Mouse (Mus musculus) lung, postnatal 25 days (tissue): ENCODE results near the gene Hmgb1.

Source experiments
- DNase-seq: peaks from one replicate; pipeline ENCODE4 v3.0.0; 2022; ENCODE audit warnings: low spot score

Gene Hmgb1

DNA sequence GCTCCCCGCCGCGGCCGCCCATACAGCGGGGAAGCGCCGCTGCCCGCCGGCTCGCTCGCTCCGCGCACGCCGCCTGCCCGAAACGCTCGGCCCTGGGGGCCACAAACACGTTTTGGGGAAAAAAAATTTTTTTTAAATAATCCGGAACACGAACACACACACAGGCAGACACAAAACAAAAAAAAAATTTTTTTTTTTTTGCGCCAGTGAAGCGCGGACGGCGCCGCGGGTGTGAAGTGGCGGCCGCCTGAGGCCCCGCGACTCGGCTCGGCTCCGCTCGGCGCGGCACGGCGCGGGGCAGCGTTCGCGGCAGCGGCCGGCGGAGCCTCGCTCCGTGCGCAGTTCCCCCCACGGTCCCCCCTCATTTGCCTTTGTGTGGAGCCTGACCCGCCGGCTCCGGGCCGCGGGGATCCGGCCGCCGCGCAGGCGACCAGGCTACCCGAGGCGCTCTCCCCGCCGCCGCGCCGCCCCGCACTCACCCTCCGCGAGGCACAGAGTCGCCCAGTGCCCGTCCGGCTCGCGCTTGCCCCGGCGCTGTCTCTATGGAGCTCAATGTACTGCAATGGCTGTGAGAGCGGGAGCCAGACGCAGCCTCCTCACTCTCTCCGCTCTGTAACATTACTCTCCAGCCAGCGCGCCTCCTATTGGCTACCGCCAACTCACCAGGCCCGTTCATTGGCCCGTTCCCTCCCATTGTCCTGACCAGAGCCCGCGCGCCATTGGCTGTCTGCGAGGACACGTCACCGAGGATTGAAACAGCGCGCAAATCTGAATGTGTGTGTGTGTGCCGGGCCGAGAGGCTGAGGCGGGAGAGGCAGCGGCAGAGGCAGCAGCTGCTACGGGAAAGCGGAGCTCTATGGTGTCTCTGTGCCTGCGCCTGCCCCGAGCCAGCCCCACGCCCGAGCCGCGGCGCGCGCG is 131.6 kb downstream of the Hmgb1 start:
- peak; percentile 100 for DNase-seq

DNA sequence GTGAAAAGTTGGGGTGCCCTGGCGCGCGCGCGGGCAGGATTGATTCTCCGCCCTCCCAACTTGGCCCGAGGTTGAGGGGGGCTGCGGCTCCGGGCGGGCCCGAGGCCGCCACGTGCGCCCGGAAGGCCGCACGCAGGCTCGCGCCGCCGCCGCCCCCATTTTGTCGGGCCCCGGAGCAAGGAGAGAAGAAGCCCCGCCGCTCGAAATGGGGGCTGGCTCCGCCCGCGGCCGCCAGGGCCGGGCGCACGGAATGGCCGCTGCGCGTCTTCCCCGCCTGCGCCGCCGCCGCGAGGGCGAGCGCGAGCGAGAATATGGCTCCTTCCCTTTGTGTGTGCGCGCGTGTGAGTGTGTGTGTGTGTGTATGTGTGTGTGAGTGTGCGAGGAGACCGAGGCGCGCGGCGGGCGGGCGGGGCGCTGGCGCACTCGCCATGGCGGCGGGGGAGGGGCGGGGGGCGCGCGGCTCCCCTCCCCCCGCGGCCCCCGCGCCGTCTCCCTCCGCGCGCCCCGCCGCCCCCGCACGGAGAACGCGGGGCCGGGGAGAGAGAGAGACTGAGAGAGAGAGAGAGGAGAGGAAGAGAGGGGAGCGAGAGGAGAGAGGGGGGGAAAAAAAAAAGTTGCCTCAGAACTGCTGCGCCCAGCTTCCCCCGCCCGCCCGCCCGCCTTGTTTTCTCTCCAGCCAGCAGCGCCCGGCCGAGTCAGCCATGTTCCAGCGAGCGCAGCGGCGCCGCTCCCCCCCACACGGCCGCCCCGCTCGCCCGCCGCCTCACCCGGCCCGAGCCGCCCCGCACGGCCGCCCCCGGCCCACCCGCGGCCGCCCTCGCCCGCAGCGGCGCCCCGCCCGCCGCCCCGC is 132.5 kb downstream of the Hmgb1 start:
- DNase-seq: peak; percentile 83

DNA sequence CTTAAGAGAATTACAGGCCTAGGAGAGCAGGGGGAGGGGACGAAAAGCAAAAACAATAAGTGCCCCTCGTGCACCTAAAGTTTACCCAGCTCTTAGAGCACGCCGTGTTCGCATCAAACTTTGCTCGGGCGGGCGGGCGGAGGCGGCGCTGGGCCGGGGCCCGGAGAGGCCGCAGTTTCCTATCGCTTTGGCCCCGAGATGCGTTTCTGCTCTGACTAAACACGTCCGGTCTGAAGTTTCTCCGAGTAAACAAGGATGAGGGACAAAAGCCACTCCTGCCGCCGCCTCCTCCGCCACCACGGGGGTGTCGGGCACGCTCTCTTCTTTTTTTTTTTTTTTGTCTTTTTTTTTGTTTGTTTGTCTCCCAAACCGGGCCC is 133.1 kb downstream of the Hmgb1 start:
- peak; percentile 80 for DNase-seq

DNA sequence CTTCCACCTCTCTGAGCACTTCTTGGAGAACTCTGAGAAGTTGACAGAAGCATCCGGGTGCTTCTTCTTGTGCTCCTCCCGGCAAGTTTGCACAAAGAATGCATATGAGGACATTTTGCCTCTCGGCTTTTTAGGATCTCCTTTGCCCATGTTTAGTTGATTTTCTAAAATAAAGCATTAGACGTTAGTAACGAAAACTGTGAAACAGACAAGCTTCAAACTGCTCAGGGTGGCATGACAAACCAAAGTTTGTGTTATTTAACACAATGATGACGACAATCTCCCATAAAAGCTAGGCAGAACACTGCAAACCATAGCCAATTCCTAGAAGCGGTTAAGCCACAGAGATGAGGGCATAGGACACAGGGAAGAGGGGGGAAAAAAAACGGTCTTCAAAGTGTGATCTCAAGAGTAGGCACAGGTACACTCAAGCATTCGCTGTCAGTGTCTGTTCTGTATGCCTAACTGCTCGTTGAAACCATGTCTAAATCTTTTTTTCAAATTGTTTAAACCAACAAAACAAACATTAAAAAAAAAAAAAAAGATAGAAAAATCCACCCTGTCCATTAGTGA is 133.6 kb downstream of the Hmgb1 start:
- DNase-seq: no peak

DNA sequence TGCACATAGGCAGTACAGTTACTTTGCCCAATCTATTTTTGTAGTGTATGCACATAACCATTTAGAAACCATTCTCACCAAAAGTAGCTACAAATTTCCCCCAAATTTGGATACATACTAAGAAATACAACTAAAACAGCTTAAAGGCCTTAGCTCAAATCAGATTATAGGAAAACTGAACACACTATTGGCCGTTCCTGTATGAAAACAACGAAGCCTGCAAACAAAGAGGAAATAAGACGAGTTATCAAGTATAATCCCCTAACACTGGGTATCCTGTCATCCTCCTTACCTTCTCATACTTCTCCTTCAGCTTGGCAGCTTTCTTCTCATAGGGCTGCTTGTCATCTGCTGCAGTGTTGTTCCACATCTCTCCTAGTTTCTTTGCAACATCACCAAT is 134.9 kb downstream of the Hmgb1 start:
- no peak for DNase-seq

DNA sequence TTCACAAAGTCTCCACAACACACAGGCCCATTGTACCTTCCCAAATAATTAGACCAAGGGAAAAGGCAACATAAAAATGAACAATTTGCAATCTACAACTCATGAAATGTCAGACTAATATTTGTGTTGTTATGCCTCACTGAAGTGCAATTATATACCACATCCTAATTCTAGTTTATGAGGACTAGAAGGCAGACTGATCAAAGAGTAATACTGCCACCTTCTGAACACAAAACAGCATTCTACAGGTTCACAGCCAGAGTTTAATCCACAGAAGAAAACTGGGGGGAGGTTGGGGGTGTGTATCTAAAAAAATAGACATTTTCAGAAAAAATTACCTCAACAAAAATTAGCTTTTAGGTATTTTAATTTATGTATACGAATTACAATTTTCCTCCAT is 135.3 kb downstream of the Hmgb1 start:
- peak; percentile 26 for DNase-seq

DNA sequence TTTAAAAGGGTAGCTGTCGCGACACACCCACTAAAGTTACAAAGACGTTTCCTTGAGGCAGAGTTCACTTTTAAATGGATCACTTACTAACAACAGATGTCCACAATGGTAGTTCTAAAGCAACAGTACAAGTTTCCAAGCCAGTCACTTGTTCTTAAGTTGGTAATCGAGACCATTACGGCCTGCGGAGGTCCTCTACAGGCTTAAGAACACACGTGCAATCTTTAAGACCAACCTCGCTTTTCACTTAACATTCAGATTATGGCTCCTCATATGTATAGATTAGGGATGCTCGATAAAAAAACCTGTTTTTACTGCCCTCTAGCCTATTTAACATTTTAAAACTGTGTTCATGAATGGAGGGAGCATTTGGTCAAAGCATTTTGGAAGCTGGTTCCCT is 137.6 kb downstream of the Hmgb1 start:
- no peak for DNase-seq

DNA sequence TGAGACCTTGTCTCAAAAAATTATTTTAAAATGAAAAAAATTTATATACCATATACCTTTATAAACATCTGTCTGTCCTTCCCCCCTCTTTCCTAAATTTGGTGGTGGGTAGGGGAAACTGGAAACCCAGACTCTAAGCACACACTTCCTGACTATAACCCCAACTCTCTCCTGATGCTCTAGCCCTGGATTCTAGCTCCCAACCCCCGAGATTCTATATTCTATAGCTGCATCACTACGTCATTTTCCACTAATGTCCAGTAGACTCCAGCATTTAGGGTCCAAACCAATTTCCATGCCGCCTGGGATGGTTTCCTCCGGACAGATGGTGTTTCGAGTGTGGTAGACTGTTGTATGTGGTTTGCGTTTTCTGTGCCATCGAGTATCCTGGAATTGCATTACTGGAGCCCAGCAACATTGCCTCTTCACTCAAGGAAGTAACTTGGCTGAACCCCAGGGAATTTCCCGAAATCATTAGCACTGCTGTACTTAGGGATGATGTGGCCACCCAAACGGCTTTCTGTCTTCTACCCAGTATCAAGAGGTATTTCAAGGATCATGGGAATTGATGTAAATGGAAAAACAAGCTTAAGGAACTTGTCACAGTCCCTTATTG is 138.7 kb downstream of the Hmgb1 start:
- peak; percentile 29 for DNase-seq

DNA sequence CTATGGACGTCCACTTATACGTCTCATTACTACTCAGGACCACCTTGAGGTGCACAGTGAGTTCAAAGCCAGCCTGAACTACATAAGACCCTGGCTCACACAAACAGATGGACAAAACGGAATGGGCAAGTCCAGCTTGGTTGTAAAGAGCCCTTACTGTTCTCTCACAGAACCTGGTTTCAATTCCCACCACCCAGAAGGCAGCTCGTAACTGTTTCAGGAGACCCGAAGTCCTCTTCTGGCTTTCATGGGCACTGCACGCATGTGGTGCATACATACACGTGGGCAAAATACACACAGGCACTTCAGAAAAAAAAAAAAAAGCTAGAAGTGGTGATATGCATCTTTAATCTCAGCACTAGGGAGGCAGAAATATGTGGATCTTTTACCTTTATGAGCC is 139.2 kb downstream of the Hmgb1 start:
- DNase-seq: no peak

DNA sequence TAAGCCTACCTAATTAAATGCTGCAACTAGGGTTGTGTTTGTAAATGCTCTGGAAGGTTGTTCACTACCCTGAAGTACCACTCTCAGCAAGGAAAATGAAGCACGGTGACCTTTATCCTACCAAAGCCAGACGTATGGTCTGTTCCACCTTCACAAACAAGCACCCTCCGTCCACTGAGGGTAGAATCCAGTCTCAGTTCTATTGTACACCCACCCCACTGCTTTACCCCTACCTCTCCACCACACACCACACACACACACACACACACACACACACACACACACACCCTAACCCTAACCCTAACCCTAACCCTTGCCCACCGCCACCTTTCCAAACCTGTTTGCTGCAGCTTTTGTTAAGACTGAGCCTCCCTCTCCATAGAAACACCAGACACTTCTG is 140.2 kb downstream of the Hmgb1 start:
- DNase-seq: no peak

DNA sequence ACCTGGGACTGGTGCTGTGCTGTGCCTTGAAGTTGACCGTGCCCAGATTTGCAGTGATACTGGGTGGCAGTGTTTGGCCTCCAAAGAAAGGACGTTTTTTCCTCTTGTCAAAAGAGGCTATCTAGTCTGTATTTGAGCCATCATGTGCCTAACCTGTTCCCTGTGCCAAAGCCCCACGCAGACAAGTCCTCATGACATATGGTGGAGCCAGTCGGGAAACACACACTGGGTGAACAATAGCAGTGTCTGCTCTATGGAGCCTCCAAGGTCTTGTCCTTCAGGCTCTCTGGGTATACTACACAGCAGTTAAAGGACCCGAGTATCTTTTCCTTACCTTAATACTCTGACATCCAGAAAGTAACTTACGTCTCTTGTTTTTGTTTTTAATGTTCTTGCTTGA is 141.0 kb downstream of the Hmgb1 start:
- no peak for DNase-seq

DNA sequence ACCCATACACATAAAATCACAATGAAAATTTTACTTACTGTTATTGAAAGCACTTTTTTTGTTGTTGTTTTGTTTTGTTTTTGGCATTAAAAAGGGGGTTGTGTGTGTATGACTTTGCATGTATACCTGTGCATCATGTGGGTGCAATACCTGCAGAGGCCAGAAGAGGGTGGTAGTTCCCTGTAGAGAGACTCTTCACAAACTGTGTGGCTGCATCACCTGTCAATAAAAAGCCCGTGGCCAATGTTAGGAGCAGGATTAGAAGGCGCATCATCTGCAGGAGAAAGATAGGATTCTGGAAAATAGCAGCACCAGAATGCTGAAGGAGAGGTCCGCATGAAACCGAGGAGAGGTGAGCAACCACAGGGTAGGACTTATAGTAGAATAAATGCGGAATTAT is 144.5 kb downstream of the Hmgb1 start:
- DNase-seq: peak; percentile 23

DNA sequence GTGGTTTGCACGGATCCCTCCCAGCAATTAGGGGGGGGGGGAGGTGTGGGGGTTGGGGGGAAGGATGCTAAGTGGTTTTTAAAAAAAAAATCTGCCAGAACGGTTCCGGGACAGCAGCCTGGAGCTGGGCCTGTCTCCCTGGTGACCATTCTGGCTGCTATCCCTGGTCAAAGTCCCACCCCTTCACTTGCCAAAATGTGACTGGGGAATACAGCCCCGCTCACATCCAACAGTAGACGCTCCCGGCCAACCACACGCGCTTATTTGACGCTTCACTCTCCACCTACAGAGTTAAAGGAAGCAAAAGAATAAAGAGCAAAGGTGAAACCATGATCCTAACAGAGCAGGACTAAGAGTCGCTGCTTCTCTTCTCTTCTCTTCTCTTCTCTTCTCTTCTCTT is 146.6 kb downstream of the Hmgb1 start:
- peak; percentile 35 for DNase-seq

DNA sequence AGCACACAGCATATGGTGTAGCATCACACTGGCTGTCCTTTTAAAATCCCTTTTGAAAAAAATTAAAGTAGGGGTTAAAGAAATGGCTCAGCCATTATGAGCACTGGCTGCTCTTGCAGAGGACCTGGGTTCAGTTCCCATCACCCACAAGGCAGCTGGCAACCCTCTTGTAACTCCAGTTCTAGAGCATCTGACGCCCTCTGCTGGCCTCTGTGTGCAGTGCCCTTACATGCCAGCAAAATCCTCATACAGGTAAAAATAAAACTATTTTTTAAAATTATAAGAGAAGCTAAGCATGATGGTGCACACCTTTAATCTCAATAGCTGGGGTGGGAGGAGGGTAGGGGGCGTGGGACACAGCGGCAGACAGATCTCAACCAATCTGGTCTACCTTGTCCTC is 147.4 kb downstream of the Hmgb1 start:
- no peak for DNase-seq

DNA sequence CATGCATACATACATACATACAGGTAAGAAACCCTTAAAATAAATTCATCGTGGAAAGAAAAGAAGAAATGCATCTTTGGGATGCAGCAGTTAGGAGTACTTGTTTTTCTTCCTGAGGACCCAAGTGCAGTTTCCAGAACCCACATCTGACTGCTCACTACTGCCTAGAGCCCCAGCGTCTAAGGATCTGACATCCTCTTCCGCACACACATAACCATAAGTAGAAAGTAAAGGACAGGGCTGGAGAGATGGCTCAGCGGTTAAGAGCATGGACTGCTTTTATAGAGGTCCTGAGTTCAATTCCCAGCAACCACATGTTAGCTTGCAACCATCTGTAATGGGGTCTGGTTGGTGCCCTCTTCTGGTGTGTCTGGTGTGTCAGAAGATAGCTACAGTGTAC is 151.9 kb downstream of the Hmgb1 start:
- no peak for DNase-seq

DNA sequence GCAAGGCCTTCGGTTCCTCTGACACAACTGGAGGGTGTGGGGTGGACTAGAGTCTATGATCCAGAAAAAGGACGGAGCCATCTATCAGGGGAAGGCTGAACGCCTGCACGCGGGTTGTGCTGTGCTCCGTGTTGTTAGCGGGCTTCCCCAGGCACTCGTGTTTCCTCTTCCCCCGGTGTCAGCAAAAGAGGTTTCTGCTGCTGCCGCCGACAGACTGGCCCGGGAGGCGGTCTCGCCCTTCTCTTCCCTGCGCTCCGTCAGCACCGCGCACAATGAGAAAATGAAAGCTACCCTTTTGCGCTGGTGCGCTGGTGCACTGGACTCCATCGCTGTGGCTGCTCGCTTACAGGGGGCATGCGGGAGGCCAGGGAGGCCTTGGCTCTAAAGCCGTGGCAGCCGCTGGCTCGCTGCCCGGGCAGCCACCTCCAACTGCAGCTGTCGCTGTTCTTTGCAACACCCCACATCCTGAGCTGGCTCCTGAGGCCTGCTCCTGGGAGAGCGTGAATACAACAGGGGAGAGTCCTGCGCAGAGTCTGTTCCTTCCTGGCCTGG is 153.0 kb downstream of the Hmgb1 start:
- peak; percentile 62 for DNase-seq

DNA sequence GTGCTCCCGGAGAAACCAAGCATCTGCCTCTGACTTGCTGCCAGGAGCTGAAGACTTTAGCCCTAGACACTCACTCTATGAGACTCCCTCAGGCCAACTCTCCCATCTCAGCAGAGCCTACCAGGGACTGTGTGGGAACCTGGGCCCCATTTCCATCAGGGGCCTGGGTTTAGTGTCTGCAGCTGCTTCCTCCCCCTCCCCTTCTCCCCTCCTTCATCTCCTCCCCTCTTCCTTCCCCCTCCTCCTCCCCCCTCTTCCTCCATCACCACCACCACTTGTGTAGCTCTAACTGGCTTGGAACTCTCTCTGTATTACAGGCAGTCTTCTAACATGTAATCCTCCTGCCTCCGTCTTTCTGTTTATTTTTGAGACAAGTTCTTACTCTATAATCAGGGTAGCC is 154.2 kb downstream of the Hmgb1 start:
- DNase-seq: no peak

DNA sequence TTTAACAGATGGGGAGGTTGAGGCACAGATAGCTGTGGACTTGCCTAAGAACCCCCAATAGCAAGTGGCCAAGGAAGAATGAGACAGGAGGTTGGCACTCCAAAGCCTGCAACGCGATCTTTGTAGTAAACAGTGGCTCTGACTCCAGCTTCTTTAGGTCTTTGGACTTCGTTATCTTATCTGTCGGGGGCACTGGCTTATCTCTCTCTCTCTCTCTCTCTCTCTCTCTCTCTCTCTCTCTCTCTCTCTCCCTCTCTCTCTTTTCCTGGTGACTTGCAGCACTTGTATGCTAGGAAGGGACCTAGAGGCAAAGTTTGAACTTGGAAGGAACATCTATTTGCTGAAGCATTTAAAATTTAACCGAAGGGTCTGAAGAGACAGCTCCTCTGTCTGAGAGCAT is 155.9 kb downstream of the Hmgb1 start:
- no peak for DNase-seq

DNA sequence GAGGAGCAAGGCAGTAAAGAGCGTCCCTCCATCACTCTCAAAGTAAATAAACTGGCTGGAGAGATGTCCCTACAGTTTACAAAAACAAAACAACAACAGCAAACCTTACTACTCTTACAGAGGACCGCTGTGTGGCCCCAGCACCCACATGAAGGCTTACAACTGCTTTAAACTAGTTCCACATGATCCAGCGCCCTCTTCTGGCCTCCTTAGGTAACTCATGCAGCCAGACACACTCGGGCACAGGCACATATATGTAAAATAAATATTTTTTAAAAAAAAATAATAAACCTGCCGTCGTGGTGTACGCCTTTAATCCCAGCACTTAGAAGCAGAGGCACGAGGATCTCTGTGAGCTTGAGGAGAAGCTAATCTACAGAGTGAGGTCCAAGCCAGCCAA is 156.9 kb downstream of the Hmgb1 start:
- no peak for DNase-seq

DNA sequence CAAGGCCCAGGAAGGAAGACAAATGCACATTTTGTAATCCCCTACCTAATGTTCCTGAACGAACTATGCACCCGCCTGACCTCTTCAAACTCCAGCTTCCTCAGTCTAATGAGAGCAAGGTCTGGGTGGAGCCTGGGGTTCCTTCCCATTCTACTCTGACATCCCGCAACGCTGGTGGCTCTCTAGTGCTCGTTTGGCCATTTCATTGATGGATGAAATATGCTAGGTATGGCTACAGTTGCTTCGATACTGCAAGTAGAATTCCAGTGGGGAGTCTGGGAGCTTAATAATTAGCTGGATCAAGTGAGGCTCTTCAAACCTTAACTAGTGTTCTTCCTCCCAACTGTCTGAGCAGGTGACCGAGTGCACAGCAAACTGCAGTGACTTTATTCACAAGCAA is 163.2 kb downstream of the Hmgb1 start:
- DNase-seq: no peak

DNA sequence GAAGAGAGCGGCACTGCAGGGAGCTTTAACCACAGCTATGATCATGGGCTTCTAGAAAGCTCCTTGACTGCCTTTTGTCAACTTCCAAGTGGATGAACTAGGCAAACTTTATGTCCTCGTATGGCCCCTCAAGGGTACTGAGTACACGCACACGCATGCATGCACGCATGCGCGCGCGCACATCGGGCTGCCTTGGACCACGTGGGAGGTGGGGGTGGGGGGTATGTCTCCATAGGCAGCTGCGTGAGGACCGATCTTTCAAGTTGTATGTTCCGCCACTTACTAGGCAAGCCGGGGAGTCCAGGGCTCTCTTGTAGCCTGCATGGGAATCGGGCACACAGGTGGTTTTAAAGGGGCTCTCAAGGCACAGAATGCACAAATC is 163.6 kb downstream of the Hmgb1 start:
- DNase-seq: no peak

DNA sequence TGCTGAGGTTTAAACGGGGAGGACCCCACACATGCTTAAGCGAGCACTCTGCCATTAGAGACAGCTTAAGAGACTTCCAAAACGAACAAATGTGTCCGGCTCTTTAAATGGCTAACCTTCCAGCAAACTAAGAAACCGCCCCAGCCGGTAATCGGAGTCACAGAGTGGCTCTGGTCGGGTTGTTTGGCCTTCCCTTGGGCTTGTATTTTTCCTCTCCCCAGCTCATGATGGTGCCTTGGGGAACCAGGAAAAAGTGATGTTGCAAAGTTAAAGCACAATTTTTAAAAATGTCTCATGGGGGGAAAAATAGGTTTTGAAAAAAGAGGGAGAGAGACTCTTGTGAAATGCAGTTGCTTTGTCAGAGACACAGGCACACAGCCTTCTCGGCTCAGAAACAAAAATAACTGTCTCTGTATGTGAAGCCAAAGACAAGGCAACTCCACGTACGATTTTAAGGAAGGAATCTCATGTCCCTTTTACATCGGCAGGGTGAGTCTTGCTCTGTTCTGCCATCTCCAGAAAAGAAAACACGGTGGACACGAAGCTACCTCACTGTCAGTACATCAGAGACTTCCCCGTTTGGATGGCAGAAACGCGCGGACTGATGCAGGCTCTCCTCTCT is 164.1 kb downstream of the Hmgb1 start:
- no peak for DNase-seq
